Mouse (Mus musculus) embryonic fibroblast, embryonic 13.5 days (primary cell): ENCODE results near the gene Nploc4. TPM values are rescaled to one million over a fixed set of nuclear protein-coding genes. Genes with fewer than 3 reads are reported as not detected.

ENCODE experiments used
- H3K27ac ChIP-seq: 2 replicates; pipeline ENCODE4 v1.5.1; 2012; ENCODE audit warnings: low read length, control low read depth, inconsistent platforms; ENCODE audit not compliant: insufficient read depth
- H3K4me1 ChIP-seq: 2 replicates; pipeline ENCODE4 v1.6.1; 2011; ENCODE audit warnings: low read length; ENCODE audit not compliant: control insufficient read depth, insufficient read depth
- H3K4me3 ChIP-seq: 2 replicates; pipeline ENCODE4 v1.5.1; 2011; ENCODE audit warnings: mild to moderate bottlenecking, control low read depth, low read length; ENCODE audit not compliant: insufficient read depth
- CTCF ChIP-seq: IDR thresholded peaks from 2 replicates; pipeline ENCODE4 v1.5.1; 2011; ENCODE audit warnings: mild to moderate bottlenecking, control low read depth, low read length, moderate library complexity, borderline replicate concordance; ENCODE audit not compliant: insufficient read depth
- POLR2A ChIP-seq: IDR thresholded peaks from 2 replicates; pipeline ENCODE4 v1.6.1; 2011; ENCODE audit warnings: low read depth, mild to moderate bottlenecking, control low read depth, low read length, moderate library complexity
- polyA plus RNA-seq: library from polyadenylated mRNA; stranded (reverse); fragments of >200 nt; gene quantifications from 2 replicates; pipeline ENCODE4 v1.2.4, GENCODE M21; 2011; ENCODE audit warnings: low read depth; ENCODE audit not compliant: missing spikeins, insufficient read length

The Nploc4 gene
- polyA plus RNA-seq, 1 experiment, result 76.1 TPM

DNA sequence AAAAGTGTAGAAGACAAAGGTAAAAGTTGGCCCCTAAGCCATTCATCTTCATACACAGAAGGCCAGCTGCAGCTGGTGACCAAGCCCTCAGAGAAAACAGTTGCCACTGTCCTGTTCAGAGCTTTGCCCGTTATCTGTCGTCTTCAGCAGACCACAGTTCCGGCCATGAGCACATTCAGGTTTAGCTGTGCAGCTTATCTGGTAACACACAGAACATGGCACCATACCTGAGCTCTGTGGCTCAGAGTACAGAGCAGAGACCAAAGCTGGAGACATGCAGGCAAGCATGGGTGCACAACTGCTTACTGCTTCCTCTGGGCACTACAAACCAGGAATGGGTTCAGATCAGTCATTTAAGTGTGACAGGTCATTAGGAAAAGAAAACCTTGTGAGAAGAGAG lies 31.6 kb downstream of the Nploc4 start:
- Histone ChIP-seq H3K27ac (no peak overlapping the region), H3K4me3 (no peak overlapping the region), H3K4me1 (no peaks in the 10 kb centered on the region)
- TF ChIP-seq CTCF, result no peak
- no peak for TF ChIP-seq POLR2A

DNA sequence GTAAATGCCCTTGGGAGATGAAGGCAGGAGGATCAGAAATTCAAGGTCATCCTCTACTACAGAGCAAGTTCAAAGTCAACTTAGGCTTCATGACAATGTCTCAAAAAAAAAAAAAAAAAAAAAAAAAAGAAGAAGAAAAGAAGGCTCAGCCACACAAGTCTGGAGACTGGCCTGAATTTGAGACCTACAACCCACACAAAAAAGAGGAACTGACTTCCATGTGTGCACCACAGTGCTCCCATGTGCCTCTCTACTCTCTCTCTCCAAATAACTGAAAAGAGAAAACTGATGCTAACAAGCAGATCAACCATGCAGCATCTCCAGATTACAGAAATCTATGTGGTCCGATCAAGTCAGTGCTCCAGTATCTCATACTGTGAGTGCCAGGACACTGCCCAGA lies 32.7 kb downstream of the Nploc4 start:
- TF ChIP-seq CTCF (no peak), POLR2A (no peak)
- Histone ChIP-seq H3K4me3 (no peak overlapping the region), H3K27ac (no peak overlapping the region), H3K4me1 (no peaks in the 10 kb centered on the region; the same call in 1 of the 2 replicates)

GRCm38 (mm10) chr11:120399319-120399718 lies 38.2 kb downstream of the Nploc4 start:
- no peaks in the 10 kb centered on the region; the same call in 1 of the 2 replicates for H3K4me1 ChIP-seq
- no peak overlapping the region for H3K27ac ChIP-seq
- no peak overlapping the region for H3K4me3 ChIP-seq
- no peak for TF ChIP-seq POLR2A

GRCm38 (mm10) chr11:120397602-120398001 lies 39.9 kb downstream of the Nploc4 start:
- TF ChIP-seq POLR2A (no peak), CTCF (no peak)
- H3K27ac ChIP-seq, result no peak overlapping the region
- no peak overlapping the region for H3K4me3 ChIP-seq
- H3K4me1 ChIP-seq, result no peaks in the 10 kb centered on the region; the same call in 1 of the 2 replicates

DNA sequence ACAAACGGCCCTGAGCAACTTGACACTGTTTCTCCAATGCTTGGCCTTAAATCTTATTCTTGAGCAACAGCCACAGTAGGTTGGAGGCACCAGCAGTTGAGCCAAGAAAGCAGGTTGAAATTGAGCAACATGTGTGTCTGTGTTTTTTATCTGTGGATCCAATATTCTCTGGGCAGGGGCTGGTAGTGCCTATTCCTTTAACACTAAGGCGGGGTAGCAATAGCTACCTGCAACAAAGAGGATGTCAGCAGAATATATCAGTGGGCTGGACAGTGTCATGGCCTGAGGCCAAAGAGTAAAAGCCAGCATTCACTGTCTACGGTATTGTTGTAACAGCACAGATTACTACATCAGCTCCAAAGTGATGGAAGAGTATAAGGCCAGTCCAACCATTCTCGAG lies 41.8 kb downstream of the Nploc4 start:
- Histone ChIP-seq H3K4me1 (no peaks in the 10 kb centered on the region; the same call in 1 of the 2 replicates), H3K27ac (no peak overlapping the region), H3K4me3 (no peak overlapping the region)
- TF ChIP-seq POLR2A, result no peak
- TF ChIP-seq CTCF, result no peak

- no peaks in the 10 kb centered on the region for H3K4me1 ChIP-seq
- no peak overlapping the region for H3K4me3 ChIP-seq
- H3K27ac ChIP-seq, result no peak overlapping the region
- TF ChIP-seq POLR2A (no peak), CTCF (no peak)
Observed at GRCm38 (mm10) chr11:120388580-120388979, 48.9 kb downstream of the Nploc4 start.

DNA sequence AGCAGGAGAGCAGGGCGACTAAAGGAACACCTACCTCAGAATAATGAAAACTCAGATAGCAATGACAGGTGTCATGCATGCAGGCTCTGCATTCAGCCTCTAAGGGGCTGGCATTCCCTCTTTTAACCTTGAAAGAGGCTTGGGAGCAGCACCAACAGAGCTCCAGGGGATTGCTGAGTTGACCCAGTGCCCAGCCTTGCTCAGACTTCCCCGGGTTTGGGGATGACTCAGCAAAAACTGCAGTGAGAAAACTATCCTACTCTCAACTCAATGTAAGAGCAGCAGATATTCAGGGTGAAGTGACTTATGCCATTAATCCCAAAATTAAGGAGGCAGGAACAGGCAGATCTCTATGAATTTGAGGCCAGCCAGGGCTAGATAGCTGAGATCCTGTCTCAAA lies 50.4 kb downstream of the Nploc4 start:
- TF ChIP-seq CTCF (no peak), POLR2A (no peak)
- Histone ChIP-seq H3K4me3 (no peak overlapping the region), H3K27ac (peak overlapping the region; percentile 32; the same call in 1 of the 2 replicates), H3K4me1 (no peaks in the 10 kb centered on the region)

GRCm38 (mm10) chr11:120386632-120387031 lies 50.9 kb downstream of the Nploc4 start:
- Histone ChIP-seq H3K4me3 (no peak overlapping the region), H3K27ac (no peak overlapping the region), H3K4me1 (no peaks in the 10 kb centered on the region)
- TF ChIP-seq CTCF (no peak), POLR2A (no peak)

DNA sequence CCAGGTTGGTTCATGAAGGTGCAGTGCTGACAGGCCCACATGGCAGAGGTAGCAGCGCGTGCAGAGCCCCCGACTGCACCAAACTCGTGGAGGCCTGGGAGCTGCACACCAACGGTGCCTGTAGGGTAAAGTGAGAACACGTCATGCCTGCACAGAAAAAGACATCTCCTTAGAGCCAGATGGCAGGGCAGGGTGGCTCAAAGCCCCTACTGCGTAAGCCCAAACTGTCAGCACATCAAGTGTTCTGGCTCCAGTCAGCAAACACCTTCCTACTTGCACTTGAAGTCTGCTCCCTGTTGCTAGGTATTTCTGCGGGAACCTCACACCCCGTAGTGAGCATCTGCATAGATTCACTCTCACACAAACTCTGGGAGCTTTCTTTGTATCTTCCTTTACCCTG lies 55.0 kb downstream of the Nploc4 start:
- H3K4me1 ChIP-seq, result no peaks in the 10 kb centered on the region
- no peak overlapping the region for H3K27ac ChIP-seq
- H3K4me3 ChIP-seq, result no peak overlapping the region
- TF ChIP-seq CTCF (no peak), POLR2A (no peak)

GRCm38 (mm10) chr11:120381157-120381556 lies 56.4 kb downstream of the Nploc4 start:
- TF ChIP-seq CTCF, result no peak
- TF ChIP-seq POLR2A, result no peak
- H3K27ac ChIP-seq, result no peak overlapping the region
- H3K4me3 ChIP-seq, result no peak overlapping the region
- H3K4me1 ChIP-seq, result no peaks in the 10 kb centered on the region

DNA sequence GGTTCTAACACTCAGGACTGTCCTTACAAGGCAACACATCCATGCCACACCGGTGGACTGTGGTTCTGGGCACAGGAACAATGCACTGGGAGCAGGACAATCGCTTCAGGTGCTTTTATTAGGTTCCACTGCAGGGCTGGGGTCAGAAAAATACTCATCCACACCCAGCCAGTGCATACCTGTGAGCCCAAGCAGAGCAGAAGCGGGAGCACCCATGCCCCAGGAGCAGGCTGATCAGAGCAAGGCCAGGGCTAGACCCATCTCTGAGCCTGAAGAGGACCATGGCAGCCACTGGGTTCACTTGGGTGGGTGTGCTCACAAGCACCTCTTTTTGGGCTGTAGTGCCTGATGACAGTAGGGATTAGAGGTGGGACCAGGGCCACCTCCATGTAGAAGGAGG lies 57.2 kb downstream of the Nploc4 start:
- TF ChIP-seq POLR2A (no peak), CTCF (no peak)
- H3K27ac ChIP-seq, result no peak overlapping the region

More for the DNA sequence above, 57.2 kb downstream of the Nploc4 start:
- no peak overlapping the region for H3K4me3 ChIP-seq
- H3K4me1 ChIP-seq, result no peaks in the 10 kb centered on the region
